ENCODE assay signal across 19 mouse cellular contexts in genomic region chrX:48877613-48878012, GRCm38 (mm10). TPM values are rescaled to one million over a fixed set of nuclear protein-coding genes. Genes with fewer than 3 reads are reported as not detected.
DNase-seq lines count a peak whose midpoint lies in the region.
"Had no signal": no experiment of that assay in that cellular context is flagged by ENCODE, and none has a peak within 500 bp of the region (broad histone marks: within the 10 kb centered on the region; RNA-seq: fewer than 3 reads in every experiment).

Gene Gm595, minus strand, starts transcription at chrX:48877713.

- peak; percentile 78 for DNase-seq in heart, adult 11 months
- DNase-seq in heart, postnatal 10 days = no peak
- DNase-seq in ES-CJ7 (ENCODE audit: low read depth, low spot score) (peak; percentile 16), ZHBTc4 (ENCODE audit: low read depth, low spot score) (peak; percentile 18)
- no peak for DNase-seq in urinary bladder, postnatal 4 days (ENCODE audit: low spot score in 2 of 2)
- no peak for DNase-seq in cerebellum, postnatal 25 days
- DNase-seq: adrenal gland, adult 2 months; adrenal gland, postnatal 10 days; adrenal gland, postnatal 25 days; B cell, adult 2 months; cerebellum, adult 11 months; cerebellum, adult 18-20 months; cerebellum, adult 8-10 months; cerebellum, adult 9-11 months; cerebellum, postnatal 14 days; forebrain, postnatal 0 days had no signal

- intact Hi-C loops in heart, postnatal 10 days (cut with DNase I) = no loop called here

RNA-seq across cellular contexts. Expression of gene Gm595, which starts in this region (rescaled TPM):
- not detected for total RNA-seq in heart, postnatal 10 days (2021)
- total RNA-seq: adrenal gland, adult 2 months; adrenal gland, postnatal 10 days; adrenal gland, postnatal 25 days; adrenal gland, postnatal 4 days; CH12.LX; forebrain, postnatal 0 days; MEL had no signal

Comparison
In these comparisons a context has a peak if more than half of its experiments do, and no peak if none do; other contexts are left out.
1. DNase-seq: peak in heart, adult 11 months (single experiment), ES-CJ7 (single experiment) and ZHBTc4 (single experiment); none in heart, postnatal 10 days (0 of 2), urinary bladder, postnatal 4 days (0 of 2) and cerebellum, postnatal 25 days (0 of 2).